Mouse (Mus musculus) small intestine, adult 2 months (tissue): ENCODE measurements around the gene Nav1.

Experiments used
- CTCF ChIP-seq: fragments of 200-500 bp; IDR thresholded peaks from 2 replicates; pipeline ENCODE4 v1.5.1; 2012; ENCODE audit warnings: low read depth, mild to moderate bottlenecking, control low read depth, inconsistent platforms, low read length, moderate library complexity, mixed read lengths; ENCODE audit not compliant: insufficient replicate concordance, insufficient read length; ENCODE audit errors: extremely low read depth
- POLR2A ChIP-seq: fragments of 200-500 bp; IDR thresholded peaks from 2 replicates; pipeline ENCODE4 v1.6.1; 2012; ENCODE audit warnings: low read depth, mild to moderate bottlenecking, control low read depth, inconsistent platforms, low read length, moderate library complexity

DNA sequence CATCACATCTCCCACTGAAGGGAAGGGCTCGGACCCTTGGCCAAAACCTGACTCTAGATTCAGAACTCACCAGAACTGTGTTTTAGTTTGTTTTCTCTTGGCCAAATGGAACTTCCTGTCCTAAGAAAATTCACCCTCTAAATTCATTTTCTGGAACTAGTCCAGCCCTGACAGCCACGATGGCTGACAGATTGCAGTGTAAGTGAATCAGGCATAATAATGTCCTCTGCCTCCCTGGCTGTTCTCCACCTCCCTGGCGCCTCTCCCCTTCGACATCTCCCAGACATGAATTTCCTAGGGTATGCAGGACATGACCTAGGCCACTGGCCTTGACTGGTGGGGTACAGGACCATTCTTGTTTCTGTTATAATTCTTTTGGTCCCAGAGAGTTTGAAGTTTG lies 144.8 kb downstream of the Nav1 start:
- TF ChIP-seq POLR2A (no peak), CTCF (no peak)
